Mouse (Mus musculus) stomach, postnatal 0 days (tissue): ENCODE measurements around the gene Lrp8.

Source experiments
- CTCF ChIP-seq: IDR thresholded peaks from 2 replicates; pipeline ENCODE4 v1.5.1; 2016; ENCODE audit warnings: antibody characterized with exemption, low read depth, mild to moderate bottlenecking, moderate library complexity
- EP300 ChIP-seq: optimal IDR thresholded peaks from 2 replicates; pipeline ENCODE3; 2016; ENCODE audit warnings: antibody characterized with exemption

DNA sequence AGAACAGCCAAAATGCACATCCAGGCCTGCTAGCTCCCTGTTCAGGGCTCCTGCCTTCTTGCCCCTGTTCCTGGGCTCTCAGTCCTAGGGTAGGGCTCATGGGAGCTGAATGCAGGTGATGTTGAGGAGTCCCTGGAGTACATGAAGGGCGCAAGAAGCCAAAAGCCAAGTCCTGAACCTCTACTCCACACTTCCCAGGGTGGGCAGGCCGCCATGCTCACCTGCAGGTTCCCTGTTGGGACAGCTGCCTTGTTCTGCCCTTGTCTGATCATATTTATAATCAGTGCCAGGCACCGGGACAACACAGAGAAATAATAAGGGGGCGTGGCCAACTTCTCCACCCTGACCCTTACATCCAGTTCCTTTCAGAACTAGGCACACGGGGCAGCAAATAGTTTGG is 31.5 kb downstream of the Lrp8 start:
- TF ChIP-seq CTCF (no peak), EP300 (no peak)
